Mouse (Mus musculus): Measurements from ENCODE around the gene 2900026A02Rik. TPM values are rescaled to one million over a fixed set of nuclear protein-coding genes. Genes with fewer than 3 reads are reported as not detected.
A peak's percentile ranks its signal among the peaks of the same experiment; 100 is the strongest.

2900026A02Rik gene
- polyA plus RNA-seq, 1 experiment = 32.0 TPM

DNA sequence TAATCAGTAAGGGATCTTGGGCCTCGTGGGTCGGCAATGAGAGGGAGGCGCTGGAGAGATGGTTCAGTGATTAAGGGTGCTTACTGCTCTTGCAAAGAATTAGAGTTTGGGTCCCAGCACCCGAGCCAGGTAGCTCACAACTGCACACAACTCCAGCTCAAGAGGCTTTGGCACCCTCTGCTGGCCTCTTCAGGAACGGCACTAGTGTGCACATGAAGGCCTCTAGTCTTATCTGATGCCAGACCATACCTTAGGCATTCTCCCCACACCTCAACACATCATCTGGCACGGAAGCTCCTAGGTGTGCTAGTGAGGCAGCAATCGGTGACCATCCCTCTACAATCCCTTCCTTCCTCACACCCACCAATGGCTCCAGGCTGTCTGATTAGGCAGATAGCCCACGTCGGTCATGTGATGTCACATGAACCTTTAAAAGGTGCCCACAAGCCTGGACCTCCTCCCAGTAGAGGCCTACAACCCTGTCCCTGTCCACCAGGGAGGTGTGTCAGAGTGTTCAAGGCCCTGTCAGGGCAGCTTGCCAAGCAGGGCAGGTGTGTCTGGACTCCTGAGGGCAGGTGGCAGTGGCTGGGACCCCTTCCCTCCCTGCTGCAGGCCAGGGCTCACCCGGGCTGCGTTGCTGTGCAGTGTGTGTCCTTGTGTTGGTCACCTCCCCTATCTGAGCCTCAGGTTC is 50.8 kb downstream of the 2900026A02Rik start:
- H3K4me3 ChIP-seq (replicated peaks; ENCODE audit: extremely low read depth, low read depth, low read length) = no peak overlapping the region
- 88% methylated on average over 11 of the region's 11 CpGs for WGBS
- DNase-seq = no peak
- no peak for TF ChIP-seq POLR2A (IDR thresholded peaks at IDR 0.05; ENCODE audit: borderline replicate concordance, extremely low read depth, low read depth, low read length)
- peak; percentile 55; the same call in 1 of the 2 replicates for TF ChIP-seq CTCF (IDR thresholded peaks at IDR 0.05; ENCODE audit: insufficient read depth, low read length)
- no peaks in the 10 kb centered on the region; the same call in 1 of the 2 replicates for H3K4me1 ChIP-seq (ENCODE audit: control insufficient read depth, insufficient read depth, low read length)

GRCm38 (mm10) chr5:113167733-113168132 is 53.3 kb downstream of the 2900026A02Rik start:
- peaks cover 6% of the 10 kb centered on the region for H3K4me1 ChIP-seq (ENCODE audit: control insufficient read depth, insufficient read depth, low read length)
- WGBS = 45% methylated on average over 2 of the region's 2 CpGs
- peak; percentile 31 for DNase-seq
- TF ChIP-seq POLR2A (IDR thresholded peaks at IDR 0.05; ENCODE audit: borderline replicate concordance, extremely low read depth, low read depth, low read length) (no peak), CTCF (IDR thresholded peaks at IDR 0.05; ENCODE audit: insufficient read depth, low read length) (peak; percentile 57)
- no peak overlapping the region for H3K4me3 ChIP-seq (replicated peaks; ENCODE audit: extremely low read depth, low read depth, low read length)

GRCm38 (mm10) chr5:113165481-113165880 is 55.6 kb downstream of the 2900026A02Rik start:
- 48% methylated on average over 11 of the region's 11 CpGs for WGBS
- no peak for DNase-seq
- Histone ChIP-seq H3K4me1 (ENCODE audit: control insufficient read depth, insufficient read depth, low read length) (peaks cover 7% of the 10 kb centered on the region), H3K4me3 (replicated peaks; ENCODE audit: extremely low read depth, low read depth, low read length) (no peak overlapping the region)
- TF ChIP-seq POLR2A (IDR thresholded peaks at IDR 0.05; ENCODE audit: borderline replicate concordance, extremely low read depth, low read depth, low read length) (no peak), CTCF (IDR thresholded peaks at IDR 0.05; ENCODE audit: insufficient read depth, low read length) (no peak)

DNA sequence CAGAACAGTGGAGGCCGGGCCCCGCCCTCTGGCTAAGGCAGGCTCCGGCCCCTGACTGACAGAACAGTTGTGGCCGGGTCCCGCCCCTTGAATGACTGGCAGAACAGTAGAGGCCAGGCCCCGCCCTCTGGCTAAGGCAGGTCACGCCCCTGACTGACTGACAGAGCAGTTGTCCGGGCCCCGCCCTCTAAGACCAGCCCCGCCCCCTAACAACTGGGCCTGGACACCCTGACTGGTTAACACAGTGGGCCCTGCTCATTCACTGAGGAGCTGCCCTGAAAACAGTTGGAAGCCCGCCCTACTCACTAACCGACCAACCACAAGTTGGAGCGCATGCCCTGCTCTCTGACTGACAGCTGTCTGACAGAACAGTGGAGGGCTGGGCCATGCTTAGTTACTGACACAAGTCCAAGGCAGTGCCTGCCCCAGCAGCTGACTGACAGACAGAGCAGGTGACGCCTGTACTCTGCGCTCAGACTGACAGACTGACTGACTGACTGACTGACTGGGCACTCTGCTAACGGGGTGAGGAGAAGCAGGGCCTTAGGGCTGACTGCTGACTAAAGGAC is 56.1 kb downstream of the 2900026A02Rik start:
- peak; percentile 66 for DNase-seq
- Histone ChIP-seq H3K4me3 (replicated peaks; ENCODE audit: extremely low read depth, low read depth, low read length) (no peak overlapping the region), H3K4me1 (ENCODE audit: control insufficient read depth, insufficient read depth, low read length) (peaks cover 7% of the 10 kb centered on the region)
- WGBS = 22% methylated on average over 16 of the region's 16 CpGs
- TF ChIP-seq POLR2A (IDR thresholded peaks at IDR 0.05; ENCODE audit: borderline replicate concordance, extremely low read depth, low read depth, low read length) = no peak
- TF ChIP-seq CTCF (IDR thresholded peaks at IDR 0.05; ENCODE audit: insufficient read depth, low read length) = no peak

- Histone ChIP-seq H3K4me3 (replicated peaks; ENCODE audit: extremely low read depth, low read depth, low read length) (no peak overlapping the region), H3K4me1 (ENCODE audit: control insufficient read depth, insufficient read depth, low read length) (peaks cover 7% of the 10 kb centered on the region)
- TF ChIP-seq CTCF (IDR thresholded peaks at IDR 0.05; ENCODE audit: insufficient read depth, low read length) (no peak), POLR2A (IDR thresholded peaks at IDR 0.05; ENCODE audit: borderline replicate concordance, extremely low read depth, low read depth, low read length) (no peak)
- 49% methylated on average over 9 of the region's 9 CpGs for WGBS
- no peak for DNase-seq
These were observed 56.6 kb downstream of the 2900026A02Rik start for GRCm38 (mm10) chr5:113164448-113164847.

DNA sequence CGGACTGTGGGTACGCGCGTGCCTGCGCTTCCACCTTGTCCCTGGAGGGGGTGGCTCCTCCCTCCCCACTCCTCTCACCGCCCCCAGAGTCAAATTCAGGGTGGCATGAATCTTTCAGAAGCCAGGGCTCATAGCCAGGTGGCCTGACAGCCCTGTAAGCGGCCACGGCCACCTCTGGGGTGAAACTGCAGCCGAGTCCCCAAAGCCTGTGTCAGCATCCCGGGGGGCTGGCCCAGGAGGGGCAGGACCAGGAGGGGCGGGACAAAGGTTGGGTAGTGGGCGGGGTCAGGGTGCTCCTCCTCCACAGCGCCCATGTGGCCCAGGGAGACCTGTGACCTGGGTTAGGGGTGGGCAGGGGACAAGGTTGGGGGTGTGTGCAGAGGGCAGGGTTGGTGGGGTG is 57.9 kb downstream of the 2900026A02Rik start:
- no peak for DNase-seq
- Histone ChIP-seq H3K4me1 (ENCODE audit: control insufficient read depth, insufficient read depth, low read length) (peaks cover 7% of the 10 kb centered on the region), H3K4me3 (replicated peaks; ENCODE audit: extremely low read depth, low read depth, low read length) (no peak overlapping the region)
- TF ChIP-seq CTCF (IDR thresholded peaks at IDR 0.05; ENCODE audit: insufficient read depth, low read length) (no peak), POLR2A (IDR thresholded peaks at IDR 0.05; ENCODE audit: borderline replicate concordance, extremely low read depth, low read depth, low read length) (no peak)
- 12% methylated on average over 13 of the region's 13 CpGs for WGBS

GRCm38 (mm10) chr5:113162699-113163098 is 58.3 kb downstream of the 2900026A02Rik start:
- no peak for DNase-seq
- peaks cover 10% of the 10 kb centered on the region for H3K4me1 ChIP-seq (ENCODE audit: control insufficient read depth, insufficient read depth, low read length)
- TF ChIP-seq POLR2A (IDR thresholded peaks at IDR 0.05; ENCODE audit: borderline replicate concordance, extremely low read depth, low read depth, low read length) (no peak), CTCF (IDR thresholded peaks at IDR 0.05; ENCODE audit: insufficient read depth, low read length) (no peak)
- H3K4me3 ChIP-seq (replicated peaks; ENCODE audit: extremely low read depth, low read depth, low read length) = no peak overlapping the region
- 7% methylated on average over 9 of the region's 9 CpGs for WGBS

DNA sequence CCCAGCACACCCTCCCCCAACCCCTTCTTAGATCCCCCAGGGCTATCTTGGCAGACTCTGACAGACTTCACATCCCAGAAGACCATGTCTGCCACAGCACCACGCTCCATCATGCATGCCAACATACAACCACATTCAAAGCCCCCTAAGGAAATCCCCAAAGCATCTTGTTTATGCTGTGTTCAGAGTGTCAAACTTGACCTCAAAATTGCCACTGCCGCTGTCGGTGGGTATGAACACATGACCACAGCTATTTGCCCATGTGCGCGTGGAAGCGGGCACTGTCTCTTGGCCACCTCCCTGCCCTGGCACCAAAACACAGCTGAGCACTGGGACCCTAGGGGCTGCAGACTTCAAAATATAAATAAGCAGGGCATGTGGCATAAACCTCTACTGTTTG is 59.5 kb downstream of the 2900026A02Rik start:
- TF ChIP-seq POLR2A (IDR thresholded peaks at IDR 0.05; ENCODE audit: borderline replicate concordance, extremely low read depth, low read depth, low read length) (no peak), CTCF (IDR thresholded peaks at IDR 0.05; ENCODE audit: insufficient read depth, low read length) (no peak)
- 80% methylated on average over 6 of the region's 6 CpGs for WGBS
- no peak overlapping the region for H3K4me3 ChIP-seq (replicated peaks; ENCODE audit: extremely low read depth, low read depth, low read length)
- no peak for DNase-seq
- peaks cover 13% of the 10 kb centered on the region for H3K4me1 ChIP-seq (ENCODE audit: control insufficient read depth, insufficient read depth, low read length)

DNA sequence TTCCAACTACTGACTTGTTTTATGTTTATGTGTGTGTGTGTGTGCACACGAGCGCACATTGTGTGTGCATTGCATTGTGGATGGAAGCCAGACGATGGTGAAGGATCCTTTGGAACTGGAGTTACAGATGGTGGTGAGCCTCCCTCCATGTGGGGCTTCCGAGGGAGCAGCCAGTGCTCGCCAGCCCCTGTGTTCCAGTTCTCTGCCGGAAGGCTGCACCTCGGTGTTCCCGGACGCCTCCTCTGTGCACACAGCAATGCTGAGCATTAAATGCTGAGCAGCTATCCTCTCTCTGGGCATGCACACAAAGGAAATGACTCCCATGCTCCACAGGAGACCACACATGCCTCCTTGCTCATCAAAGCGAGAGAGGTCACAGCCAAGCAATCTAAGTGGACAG is 60.7 kb downstream of the 2900026A02Rik start:
- Histone ChIP-seq H3K4me1 (ENCODE audit: control insufficient read depth, insufficient read depth, low read length) (peaks cover 13% of the 10 kb centered on the region), H3K4me3 (replicated peaks; ENCODE audit: extremely low read depth, low read depth, low read length) (no peak overlapping the region)
- 83% methylated on average over 10 of the region's 10 CpGs for WGBS
- no peak for DNase-seq
- TF ChIP-seq CTCF (IDR thresholded peaks at IDR 0.05; ENCODE audit: insufficient read depth, low read length) = no peak
- no peak for TF ChIP-seq POLR2A (IDR thresholded peaks at IDR 0.05; ENCODE audit: borderline replicate concordance, extremely low read depth, low read depth, low read length)
